Mouse (Mus musculus) left cerebral cortex, adult 18-20 months (tissue): Measurements from ENCODE around the gene AI597479. TPM values are rescaled to one million over a fixed set of nuclear protein-coding genes. Genes with fewer than 3 reads are reported as not detected.
"Not testable (repeated sequence)": the region's sequence is repeated elsewhere in the genome, so short reads cannot be mapped to it uniquely, and the experiment has no call there.

ENCODE experiments used
- DNase-seq, 2 experiments: peaks; one replicate each; pipeline ENCODE4 v3.0.0; 2021 to 2022; ENCODE audit warnings: low spot score in 2 of 2, mixed read lengths in 1 of 2
- total RNA-seq, 2 experiments: library from RNA; stranded (reverse); gene quantifications; 2 replicates each; pipeline ENCODE4 v1.2.3; 2021

AI597479 gene
- total RNA-seq, 2 experiments from 2014 or later, result 24.7 to 25.3 TPM

DNA sequence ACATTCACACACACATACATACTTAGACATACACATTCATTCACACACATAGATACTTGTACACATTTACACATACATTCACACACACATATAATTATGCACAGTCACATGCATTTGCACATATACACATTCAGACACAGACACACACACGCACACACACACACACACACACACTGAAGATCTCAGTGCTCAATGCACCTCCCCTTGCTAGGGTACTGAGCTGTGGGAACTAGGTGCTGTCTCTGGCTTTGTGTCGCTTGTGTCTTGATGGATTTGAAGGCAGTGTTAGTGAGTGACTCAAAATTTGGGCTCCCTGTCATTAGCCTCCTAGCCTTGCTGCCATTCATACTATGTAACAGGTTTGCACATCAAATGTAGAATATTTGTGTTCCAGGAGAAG lies 24.1 kb downstream of the AI597479 start:
- no peak for DNase-seq

GRCm38 (mm10) chr1:43124726-43125125 lies 26.2 kb downstream of the AI597479 start:
- DNase-seq, result no peak

- no peak for DNase-seq
Measured at GRCm38 (mm10) chr1:43127196-43127595, 28.7 kb downstream of the AI597479 start.

DNA sequence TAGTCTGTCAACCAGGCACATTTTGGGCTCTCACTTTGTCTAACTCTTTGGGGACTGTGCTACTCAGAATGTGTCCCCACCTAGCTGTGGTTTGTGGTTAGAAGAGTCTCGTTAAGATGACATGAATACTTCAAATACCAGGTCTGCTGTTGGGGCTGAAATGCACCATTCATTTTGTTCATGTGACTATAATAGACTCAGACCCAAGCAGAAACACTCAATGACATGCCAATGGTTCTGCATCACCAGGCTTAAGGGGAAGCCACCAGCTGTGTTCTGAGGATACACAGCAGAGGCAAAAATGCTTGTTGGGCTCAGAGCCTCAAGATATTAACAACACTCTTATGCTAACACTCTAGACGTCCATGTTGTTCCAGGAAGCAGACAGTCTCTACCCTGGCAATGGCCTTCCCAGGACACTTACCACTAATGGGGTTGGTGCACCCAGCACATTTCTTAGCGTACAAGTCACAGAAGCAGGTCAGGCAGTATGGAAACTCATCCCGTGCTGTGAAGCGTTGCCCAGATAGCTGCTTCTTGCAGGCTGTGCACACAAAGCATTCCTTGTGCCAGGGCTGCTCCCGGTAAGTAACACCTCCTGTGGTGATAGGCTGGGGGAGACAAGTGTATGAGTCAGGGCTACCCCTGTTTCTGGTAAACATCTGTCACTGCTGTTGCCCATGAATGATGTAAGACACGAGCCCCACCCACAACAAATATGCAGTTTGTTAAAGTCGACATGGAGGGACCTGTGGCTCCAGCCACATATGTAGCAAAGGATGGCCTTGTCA lies 29.5 kb downstream of the AI597479 start:
- DNase-seq, result no peak

GRCm38 (mm10) chr1:43130219-43130981 lies 31.9 kb downstream of the AI597479 start:
- peak in 1 of 2 experiments; percentile 44 for DNase-seq

DNA sequence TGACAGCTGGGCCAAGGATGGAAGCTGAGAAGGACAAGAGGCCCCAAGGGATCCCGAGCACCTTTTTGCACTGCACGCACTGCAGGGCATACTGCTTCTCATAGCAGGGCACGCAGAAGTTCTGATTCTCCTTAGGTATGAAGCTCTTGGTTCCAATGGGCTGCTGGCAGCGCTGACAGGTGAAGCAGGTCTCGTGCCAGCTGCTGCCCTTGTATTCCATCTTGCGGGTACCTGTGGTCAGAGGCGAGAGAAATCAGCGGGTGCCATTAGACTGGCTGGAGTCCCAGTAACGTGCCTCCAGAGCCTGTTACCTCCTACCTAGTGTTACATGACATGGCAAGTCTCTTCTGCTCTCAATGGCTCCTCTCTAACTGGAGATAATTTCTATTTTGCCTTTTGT lies 33.1 kb downstream of the AI597479 start:
- no peak for DNase-seq

DNA sequence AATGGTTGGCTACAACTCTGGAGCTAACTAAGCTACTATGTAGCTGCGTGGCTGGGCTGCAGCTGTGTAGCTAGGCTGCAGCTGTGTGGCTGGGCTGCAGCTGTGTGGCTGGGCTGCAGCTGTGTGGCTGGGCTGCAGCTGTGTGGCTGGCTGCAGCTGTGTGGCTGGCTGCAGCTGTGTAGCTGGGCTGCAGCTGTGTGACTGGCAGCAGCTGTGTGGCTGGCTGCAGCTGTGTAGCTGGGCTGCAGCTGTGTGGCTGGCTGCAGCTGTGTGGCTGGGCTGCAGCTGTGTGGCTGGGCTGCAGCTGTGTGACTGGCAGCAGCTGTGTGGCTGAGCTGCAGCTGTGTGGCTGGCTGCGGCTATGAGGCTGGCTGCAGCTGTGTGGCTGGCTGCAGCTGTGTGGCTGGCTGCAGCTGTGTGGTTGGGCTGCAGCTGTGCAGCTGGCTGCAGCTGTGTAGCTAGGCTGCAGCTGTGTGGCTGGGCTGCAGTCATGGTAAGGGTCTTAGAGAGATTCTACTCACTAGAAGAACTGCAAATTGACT lies 38.0 kb downstream of the AI597479 start:
- DNase-seq, result not testable (repeated sequence)

DNA sequence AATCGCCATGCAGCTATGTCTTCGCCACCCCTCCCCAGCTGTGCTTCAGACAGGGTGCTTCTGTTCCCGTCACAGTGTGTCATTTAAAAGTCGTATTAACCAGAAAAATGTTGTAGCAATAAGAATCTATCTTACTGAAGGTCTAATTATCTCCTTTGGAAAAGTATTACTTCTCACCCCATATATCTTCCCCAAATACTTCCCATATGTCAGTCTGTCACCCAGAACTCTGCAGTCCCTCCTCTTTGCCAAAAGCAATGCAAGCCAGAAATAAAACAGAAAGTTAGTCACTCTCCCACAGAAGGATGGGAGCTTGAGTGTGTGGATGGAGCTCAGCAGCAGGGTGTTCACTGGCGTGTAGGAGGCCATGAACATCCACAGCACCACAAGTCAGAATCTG lies 38.8 kb downstream of the AI597479 start:
- peak; percentile 36 to 67 for DNase-seq

DNA sequence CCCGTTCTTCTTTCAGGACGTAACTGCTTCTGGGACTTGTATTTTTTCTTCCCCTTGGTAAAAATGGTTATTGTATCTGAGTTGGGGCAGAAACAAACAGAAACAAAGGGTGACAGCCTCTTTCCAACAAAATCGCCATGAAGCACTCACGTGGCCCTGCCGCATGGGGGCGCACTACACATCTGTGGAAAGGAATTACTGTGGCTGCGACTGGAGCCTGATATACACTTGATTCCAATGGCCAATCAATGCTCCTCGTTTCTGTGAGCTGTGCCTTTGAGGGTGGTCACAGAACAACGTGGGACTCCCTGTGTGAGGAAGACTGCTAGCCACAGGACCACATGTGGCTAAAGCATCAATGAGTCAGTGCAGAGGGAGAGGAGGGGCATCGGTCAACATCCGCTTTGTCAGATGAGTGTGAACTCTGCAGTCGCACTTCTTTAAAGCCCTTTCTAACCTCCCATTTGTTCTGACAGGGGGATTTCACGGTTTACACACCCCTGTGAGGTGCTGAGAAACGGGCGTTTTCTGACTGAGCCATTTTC lies 39.8 kb downstream of the AI597479 start:
- no peak for DNase-seq

DNA sequence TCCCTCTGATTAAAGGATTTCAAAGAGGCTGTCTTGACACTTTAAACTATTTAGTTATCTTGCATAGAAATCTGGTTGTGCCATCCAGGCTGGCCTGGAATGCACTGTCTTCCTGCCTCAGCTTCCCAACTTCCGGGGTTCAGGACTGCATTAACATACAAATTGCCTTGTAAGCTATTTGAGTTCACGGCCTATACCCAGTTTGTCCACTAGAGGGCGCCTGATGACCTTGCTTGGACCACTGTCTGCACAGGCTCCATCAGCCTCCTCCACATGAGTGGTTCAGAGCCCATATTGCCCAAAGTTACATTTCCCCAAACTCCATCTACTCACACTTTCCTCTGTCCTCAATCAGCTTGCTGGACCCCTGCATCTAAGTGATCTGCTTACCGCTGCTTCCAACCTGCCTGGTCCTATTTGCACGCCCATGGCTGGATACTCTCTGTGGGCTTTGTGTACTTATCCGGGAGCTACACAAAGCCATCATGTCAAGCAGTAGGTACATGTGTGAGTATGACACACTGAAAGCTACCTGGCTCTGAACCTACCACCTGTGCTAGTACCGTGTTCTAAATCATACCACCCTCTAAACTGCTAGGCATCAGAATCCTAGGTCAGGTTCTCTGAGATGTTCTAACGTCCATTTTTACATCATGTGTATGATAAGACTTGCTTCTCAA lies 41.2 kb downstream of the AI597479 start:
- peak; percentile 84 to 90 for DNase-seq

- DNase-seq, result no peak
Measured at GRCm38 (mm10) chr1:43141555-43141961, 43.0 kb downstream of the AI597479 start.

GRCm38 (mm10) chr1:43142849-43143248 lies 44.3 kb downstream of the AI597479 start:
- no peak for DNase-seq

GRCm38 (mm10) chr1:43143284-43143683 lies 44.8 kb downstream of the AI597479 start:
- no peak for DNase-seq

GRCm38 (mm10) chr1:43143791-43144190 lies 45.3 kb downstream of the AI597479 start:
- no peak for DNase-seq

DNA sequence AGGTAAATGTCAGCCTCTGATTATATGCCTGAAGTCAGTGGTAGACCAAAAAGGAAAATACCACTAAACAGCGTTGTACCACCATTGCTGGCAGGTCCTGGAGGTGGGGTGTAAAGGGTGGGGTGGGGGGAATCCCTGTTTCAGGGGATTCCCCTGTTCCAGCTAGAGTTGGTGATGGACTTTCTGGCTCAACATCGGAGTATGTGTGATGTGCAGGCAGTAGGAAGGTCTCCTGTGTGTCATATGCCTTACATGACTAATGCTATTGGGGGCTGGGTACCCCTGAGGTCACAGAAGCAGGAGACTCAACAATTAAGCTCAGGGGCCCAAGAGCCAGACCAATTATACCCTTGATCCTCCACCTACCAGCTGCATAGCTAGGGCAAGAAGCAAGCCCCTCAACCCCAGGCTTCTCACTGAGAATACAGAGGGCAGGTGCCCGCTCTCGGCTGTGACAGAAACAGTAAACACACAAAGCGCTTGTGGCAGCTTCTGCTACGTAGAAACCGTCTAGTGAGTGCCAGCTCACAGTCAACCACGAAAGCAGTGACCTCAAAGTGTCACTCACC lies 45.9 kb downstream of the AI597479 start:
- no peak for DNase-seq

DNA sequence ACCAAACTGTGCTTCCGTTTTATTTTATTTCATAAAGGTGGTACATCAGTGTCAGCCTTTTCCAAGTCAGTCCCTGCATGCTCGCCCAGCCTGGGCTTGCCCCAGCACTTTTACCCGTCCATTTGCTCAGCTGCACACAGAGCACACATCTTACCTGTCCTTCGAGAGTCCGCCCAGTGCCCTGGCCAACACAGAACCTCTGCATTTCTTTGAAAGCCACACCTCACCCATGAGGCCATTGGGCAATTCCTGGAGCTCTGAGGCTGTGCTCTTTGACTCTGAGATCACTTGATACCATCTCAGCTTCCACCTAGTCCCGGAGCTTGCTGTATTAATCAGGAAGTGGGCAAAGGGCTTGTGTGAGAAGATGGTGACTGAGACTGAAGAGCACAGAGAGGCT lies 46.9 kb downstream of the AI597479 start:
- DNase-seq, result no peak

DNA sequence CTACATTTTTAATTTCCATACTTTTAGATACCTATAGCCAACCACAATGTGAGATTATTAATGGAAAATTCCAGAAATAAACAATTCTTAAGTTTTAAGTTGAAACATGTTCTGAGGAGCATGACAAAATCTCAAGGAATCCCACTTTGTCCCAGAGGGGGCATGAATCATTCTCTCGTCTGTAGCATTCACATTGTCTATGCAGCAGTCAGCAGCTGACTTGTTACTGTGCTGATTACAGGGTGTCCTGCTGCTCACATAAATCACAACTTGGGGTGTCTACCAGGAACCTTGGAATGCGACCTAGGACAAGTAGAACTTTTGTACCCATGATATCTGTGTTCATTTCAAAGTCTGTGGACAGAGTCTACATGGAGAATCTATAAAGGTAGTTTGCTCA lies 49.0 kb downstream of the AI597479 start:
- DNase-seq, result no peak

- no peak for DNase-seq
Measured at GRCm38 (mm10) chr1:43150225-43150624, 51.7 kb downstream of the AI597479 start.

DNA sequence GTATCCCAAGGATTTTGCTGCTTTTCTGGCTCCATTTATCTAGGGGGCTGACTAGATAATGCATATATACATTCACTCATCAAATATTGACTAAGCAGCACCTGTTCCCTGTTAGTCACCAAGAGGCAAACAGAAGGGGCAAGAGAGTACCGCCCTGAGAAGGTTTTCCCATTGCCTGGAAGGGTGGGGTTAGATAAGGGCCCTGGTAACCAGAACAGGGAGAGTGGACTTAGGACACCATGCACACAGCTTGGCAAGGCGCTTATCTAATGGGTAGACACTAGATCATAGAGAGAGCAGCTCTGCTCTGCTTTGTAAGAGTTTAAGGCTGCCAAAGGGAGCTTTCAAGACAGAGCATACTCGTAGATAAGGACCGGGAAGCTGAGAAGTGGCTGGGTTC lies 54.1 kb downstream of the AI597479 start:
- no peak for DNase-seq

DNA sequence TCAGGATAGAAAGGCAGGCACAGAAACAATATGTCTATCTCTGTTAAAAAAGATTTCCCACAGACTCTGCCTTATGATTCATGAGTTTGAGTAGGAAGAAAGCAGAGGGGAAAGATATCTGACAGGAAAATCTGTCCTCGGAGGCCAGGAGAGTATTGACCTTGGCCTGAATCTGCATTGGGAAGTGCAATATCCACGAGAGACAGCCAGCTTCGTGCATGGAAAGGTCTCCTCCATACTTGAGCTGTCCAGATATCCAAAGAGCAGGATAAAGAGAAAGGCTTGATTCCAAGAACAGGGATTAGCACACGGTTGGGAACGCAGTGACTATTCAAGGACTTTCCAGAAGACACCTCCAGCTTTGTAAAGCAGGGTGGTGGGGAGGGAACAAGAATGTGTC lies 55.0 kb downstream of the AI597479 start:
- no peak for DNase-seq

DNA sequence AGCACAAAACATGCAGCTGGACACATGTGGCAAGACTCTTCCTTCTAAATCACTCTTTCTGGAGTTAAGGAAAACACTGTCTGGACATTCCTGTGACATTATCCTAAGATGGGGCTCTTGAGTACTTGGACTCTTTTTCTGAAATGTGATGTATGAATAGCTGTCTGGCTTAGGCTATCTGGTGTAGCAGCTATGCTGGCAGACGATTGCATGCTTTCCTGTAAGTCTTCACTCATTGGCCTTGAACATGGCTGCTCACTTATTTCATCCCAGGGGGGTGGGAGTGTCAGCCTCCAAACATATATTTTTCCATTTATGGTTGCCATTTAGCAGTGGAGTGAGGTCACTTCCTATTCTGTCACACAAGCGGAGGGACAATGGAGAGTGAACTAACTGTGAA lies 56.0 kb downstream of the AI597479 start:
- DNase-seq, result no peak
